Mouse (Mus musculus) Patski (cell line): ENCODE results near the gene Dcaf11. TPM values are rescaled to one million over a fixed set of nuclear protein-coding genes. Genes with fewer than 3 reads are reported as not detected.

Experiments
- ATAC-seq: fragments of 100-300 bp; one replicate; pipeline ENCODE4 v1.8.0; 2021
- CTCF ChIA-PET: fragments of 350-600 bp; sonication (Branson Sonifier 250); formaldehyde crosslinking; loops from one replicate; lab custom pipeline; 2022; ENCODE audit warnings: inconsistent platforms; lab: Charles Lee
- POLR2A ChIA-PET: fragments of 350-600 bp; sonication (Branson Sonifier 250); formaldehyde crosslinking; loops from one replicate; lab custom pipeline; 2022; ENCODE audit warnings: antibody characterized with exemption, inconsistent platforms; lab: Charles Lee
- DNase-seq: peaks from one replicate; pipeline ENCODE4 v3.0.0-alpha.2; 2011; ENCODE audit warnings: low read depth, low spot score
- H3K27me3 ChIP-seq: fragments of 371-371 bp; one replicate; pipeline ENCODE4 v1.5.1; 2021
- CTCF ChIP-seq: fragments of 100-300 bp; IDR thresholded peaks from one replicate; pipeline ENCODE4 v1.5.1; 2021
- in situ Hi-C: fragments of 300-500 bp; cut with MboI; formaldehyde crosslinking; loops from 3 replicates; pipeline ENCODE4 v1.11.1; 2018; ENCODE audit warnings: low pct_unique_long_range_greater_than_20kb, mixed read lengths
- polyA plus RNA-seq: library from polyadenylated mRNA; unstranded; gene quantifications from one replicate; pipeline ENCODE4 v1.2.3, GENCODE M21; 2021

The Dcaf11 gene
- polyA plus RNA-seq, result 71.7 TPM

- ATAC-seq (peak; percentile 68), DNase-seq (peak; percentile 83)
- no peak for TF ChIP-seq CTCF
- ChIA-PET CTCF (interaction anchor here (1.5 kb wide), 1 partner anchor 18 kb away, joined by 3 read pairs; no protein-coding TSS in a partner anchor), POLR2A (interaction anchor here (0.5 to 2.8 kb wide), 8 partner anchors 15 to 986 kb away, joined by 3 to 19 read pairs (median 4); partner anchors contain the start of genes Psme1, Psme2 and Rnf31)
- H3K27me3 ChIP-seq, result no peaks in the 10 kb centered on the region
- in situ Hi-C loops, result loop anchor here (10.0 kb wide), 1 partner anchor 65 kb away; the partner anchor contains the start of gene Carmil3
Measured at GRCm38 (mm10) chr14:55559799-55560201, at the start of gene Dcaf11. Gene Dcaf11 (plus strand): TSS chr14:55560006.

- no peak for ATAC-seq
- TF ChIP-seq CTCF, result no peak
- POLR2A ChIA-PET, result no interaction called here
Measured at GRCm38 (mm10) chr14:55510125-55510731, 49.6 kb upstream of the Dcaf11 start, which contains the start of gene Cpne6. Gene Cpne6 (plus strand): TSS chr14:55510445.

GRCm38 (mm10) chr14:55511037-55511436 lies 48.8 kb upstream of the Dcaf11 start:
- H3K27me3 ChIP-seq, result peaks cover 81% of the 10 kb centered on the region
- DNase-seq (no peak), ATAC-seq (peak; percentile 12)
- CTCF ChIA-PET, result no interaction called here
- in situ Hi-C loops, result no loop called here
- POLR2A ChIA-PET, result no interaction called here
- TF ChIP-seq CTCF, result no peak

More at GRCm38 (mm10) chr14:55510125-55510731, 49.6 kb upstream of the Dcaf11 start, which contains the start of gene Cpne6:
- peaks cover 72% of the 10 kb centered on the region for H3K27me3 ChIP-seq
- no peak for DNase-seq
- CTCF ChIA-PET, result no interaction called here
- in situ Hi-C loops, result no loop called here

- no peak for TF ChIP-seq CTCF
- POLR2A ChIA-PET, result no interaction called here
- peaks cover 82% of the 10 kb centered on the region for H3K27me3 ChIP-seq
- in situ Hi-C loops, result no loop called here
- no peak for DNase-seq
- ATAC-seq, result no peak
- CTCF ChIA-PET, result no interaction called here
Measured at GRCm38 (mm10) chr14:55513927-55514326, 45.9 kb upstream of the Dcaf11 start.

GRCm38 (mm10) chr14:55515846-55516245 lies 44.0 kb upstream of the Dcaf11 start:
- POLR2A ChIA-PET, result interaction anchor here (0.7 kb wide), 1 partner anchor 12 kb away, joined by 3 read pairs; no protein-coding TSS in a partner anchor
- in situ Hi-C loops, result no loop called here

GRCm38 (mm10) chr14:55518897-55519296 lies 40.9 kb upstream of the Dcaf11 start:
- peaks cover 74% of the 10 kb centered on the region for H3K27me3 ChIP-seq
- no peak for ATAC-seq
- ChIA-PET CTCF (interaction anchor here (1.2 to 1.5 kb wide), 3 partner anchors 9 to 25 kb away, joined by 3 to 4 read pairs (median 4); no protein-coding TSS in a partner anchor), POLR2A (no interaction called here)
- in situ Hi-C loops, result no loop called here
- no peak for DNase-seq
- TF ChIP-seq CTCF, result no peak

More at GRCm38 (mm10) chr14:55515846-55516245, 44.0 kb upstream of the Dcaf11 start:
- DNase-seq (no peak), ATAC-seq (no peak)
- H3K27me3 ChIP-seq, result peaks cover 80% of the 10 kb centered on the region
- TF ChIP-seq CTCF, result no peak
- CTCF ChIA-PET, result interaction anchor here (1.2 kb wide), 1 partner anchor 12 kb away, joined by 3 read pairs; no protein-coding TSS in a partner anchor

GRCm38 (mm10) chr14:55519604-55520003 lies 40.2 kb upstream of the Dcaf11 start:
- ChIA-PET CTCF (interaction anchor here (0.8 to 1.5 kb wide), 3 partner anchors 8 to 26 kb away, joined by 3 to 4 read pairs (median 4); no protein-coding TSS in a partner anchor), POLR2A (no interaction called here)
- ATAC-seq (no peak), DNase-seq (no peak)
- TF ChIP-seq CTCF, result no peak
- in situ Hi-C loops, result no loop called here
- H3K27me3 ChIP-seq, result peaks cover 68% of the 10 kb centered on the region

- H3K27me3 ChIP-seq, result peaks cover 66% of the 10 kb centered on the region
- ChIA-PET POLR2A (no interaction called here), CTCF (interaction anchor here (0.8 kb wide), 1 partner anchor 25 kb away, joined by 3 read pairs; no protein-coding TSS in a partner anchor)
- ATAC-seq (no peak), DNase-seq (no peak)
- in situ Hi-C loops, result no loop called here
- no peak for TF ChIP-seq CTCF
Measured at GRCm38 (mm10) chr14:55520451-55521361, 39.1 kb upstream of the Dcaf11 start.

- ChIA-PET POLR2A (interaction anchor here (0.5 to 0.7 kb wide), 2 partner anchors 18 to 49 kb away, joined by 3 read pairs; no protein-coding TSS in a partner anchor), CTCF (interaction anchor here (1.1 to 1.8 kb wide), 2 partner anchors 10 to 27 kb away, joined by 4 read pairs; no protein-coding TSS in a partner anchor)
- H3K27me3 ChIP-seq, result peaks cover 47% of the 10 kb centered on the region
- DNase-seq (no peak), ATAC-seq (no peak)
- no peak for TF ChIP-seq CTCF
- in situ Hi-C loops, result no loop called here
Measured at GRCm38 (mm10) chr14:55524062-55524461, 35.7 kb upstream of the Dcaf11 start.

GRCm38 (mm10) chr14:55524785-55525184 lies 35.0 kb upstream of the Dcaf11 start, which contains the start of gene Nrl:
Gene Nrl (minus strand): TSS chr14:55524981.
- POLR2A ChIA-PET, result no interaction called here
- in situ Hi-C loops, result no loop called here
- peaks cover 48% of the 10 kb centered on the region for H3K27me3 ChIP-seq
- ATAC-seq (no peak), DNase-seq (no peak)
- CTCF ChIA-PET, result interaction anchor here (1.1 to 1.8 kb wide), 2 partner anchors 9 to 28 kb away, joined by 4 read pairs; no protein-coding TSS in a partner anchor
- TF ChIP-seq CTCF, result no peak
